Mouse (Mus musculus) kidney, adult 2 months (tissue): ENCODE results near the gene Arhgef38.

Source experiments
- CTCF ChIP-seq: fragments of 200-500 bp; conservative IDR thresholded peaks from 2 replicates; pipeline ENCODE4 v1.5.1; 2011; ENCODE audit warnings: low read depth, mild to moderate bottlenecking, control low read depth, low read length, moderate library complexity, mixed read lengths; ENCODE audit not compliant: insufficient read depth, insufficient read length
- POLR2A ChIP-seq: fragments of 200-500 bp; IDR thresholded peaks from one replicate; pipeline ENCODE4 v1.6.1; 2011; ENCODE audit warnings: low read depth, low read length, control low read depth

DNA sequence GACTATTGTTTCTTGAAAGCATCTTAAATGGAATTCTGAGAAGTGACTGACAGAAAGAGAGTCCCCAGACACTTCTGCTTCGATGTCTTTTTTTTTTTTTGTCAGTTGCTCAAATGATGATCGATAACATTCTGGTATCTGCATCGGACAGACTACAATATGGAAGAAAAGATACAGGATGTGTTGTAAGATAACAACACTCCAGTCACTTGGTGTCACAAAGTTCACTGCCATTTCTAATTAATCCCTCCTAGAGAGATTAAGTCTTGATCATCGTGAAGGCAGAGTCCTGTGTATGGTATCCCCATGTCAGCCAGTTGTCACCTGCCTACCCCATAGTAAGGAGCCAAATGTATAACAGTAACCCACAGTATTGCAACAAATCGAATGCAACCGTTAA lies 83.1 kb downstream of the Arhgef38 start:
- no peak for TF ChIP-seq POLR2A
- TF ChIP-seq CTCF, result no peak
